Mouse (Mus musculus) stomach, embryonic 16.5 days (tissue): ENCODE results near the gene Olfr205. TPM values are rescaled to one million over a fixed set of nuclear protein-coding genes. Genes with fewer than 3 reads are reported as not detected.
"Not testable (repeated sequence)": the region's sequence is repeated elsewhere in the genome, so short reads cannot be mapped to it uniquely, and the experiment has no call there.

ENCODE experiments used
- ATAC-seq: fragments of 200-750 bp; cut with Nextera tagmentation; 2 replicates; pipeline ENCODE4 v1.8.0; 2017; ENCODE audit warnings: moderate number of reproducible peaks, moderate TSS enrichment; ENCODE audit not compliant: insufficient read depth, low FRiP score
- H3K27ac ChIP-seq: fragments of 300-500 bp; sonication (generic); 2 replicates; pipeline ENCODE4 v1.5.1; 2014; ENCODE audit warnings: low read length
- H3K27me3 ChIP-seq: fragments of 300-500 bp; sonication (generic); 2 replicates; pipeline ENCODE4 v1.6.1; 2014; ENCODE audit warnings: low read length, control low read depth, mixed read lengths; ENCODE audit not compliant: control insufficient read depth, insufficient read depth
- H3K36me3 ChIP-seq: fragments of 300-500 bp; sonication (generic); 2 replicates; pipeline ENCODE4 v1.6.1; 2014; ENCODE audit warnings: low read length; ENCODE audit not compliant: control insufficient read depth, insufficient read depth
- H3K4me1 ChIP-seq: fragments of 300-500 bp; sonication (generic); 2 replicates; pipeline ENCODE4 v1.6.1; 2014; ENCODE audit warnings: low read length, control low read depth, mixed read lengths; ENCODE audit not compliant: control insufficient read depth, insufficient read depth
- H3K4me2 ChIP-seq: fragments of 300-500 bp; sonication (generic); 2 replicates; pipeline ENCODE4 v1.6.1; 2014; ENCODE audit warnings: low read depth, low read length, mixed read lengths
- H3K4me3 ChIP-seq: fragments of 300-500 bp; sonication (generic); replicated peaks from 2 replicates; pipeline ENCODE4 v1.5.1; 2014; ENCODE audit warnings: mild to moderate bottlenecking, low read length
- H3K9ac ChIP-seq: fragments of 300-500 bp; sonication (generic); 2 replicates; pipeline ENCODE4 v1.6.1; 2014; ENCODE audit warnings: low read length
- H3K9me3 ChIP-seq: fragments of 300-500 bp; sonication (generic); replicated peaks from 2 replicates; pipeline ENCODE4 v1.6.1; 2016; ENCODE audit warnings: low read length, control low read depth; ENCODE audit not compliant: control insufficient read depth
- whole genome bisulfite sequencing: fragments of 180-500 bp; shearing (Covaris S2); extraction: QIAGEN DNeasy Blood & Tissue Kit; methylation state at CpG from one replicate; pipeline ENCODE4 v1.1.7; 2014; 5-methylcytosine and 5-hydroxymethylcytosine counted together
- polyA plus RNA-seq: library from polyadenylated mRNA; unstranded; fragments of >200 nt; fragmentation: Nextera tagmentation; extraction: Ambion mirVana; gene quantifications from 2 replicates; pipeline ENCODE4 v1.2.1, GENCODE M21; 2015

Gene Olfr205
- not detected in 2 replicates for polyA plus RNA-seq

DNA sequence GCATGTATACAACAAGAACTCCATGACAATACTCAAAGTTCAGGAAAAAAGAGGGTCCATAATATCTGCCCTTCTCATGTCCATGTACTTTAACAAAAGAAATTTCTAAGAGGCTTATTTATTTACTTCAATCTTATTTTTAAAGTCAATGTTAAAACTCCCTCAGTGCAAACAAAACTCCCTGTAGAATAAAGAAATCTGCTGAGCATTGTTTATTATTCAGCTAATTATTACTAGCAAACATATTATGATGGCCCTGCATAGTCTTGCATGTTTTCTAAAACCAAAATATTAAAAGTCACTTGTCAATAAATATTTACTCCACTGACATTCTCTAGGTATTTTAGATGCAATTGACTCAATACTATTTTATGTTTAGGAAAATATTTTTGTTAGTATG lies at the start of gene Olfr205:
Olfr205 (minus strand) TSS at position 101 of the 400 bp plus-strand sequence.
- Histone ChIP-seq H3K9me3 (no peaks in the 10 kb centered on the region), H3K4me1 (no peaks in the 10 kb centered on the region), H3K36me3 (no peaks in the 10 kb centered on the region), H3K4me3 (no peak within 1 kb of the TSS), H3K4me2 (no peak within 1 kb of the TSS), H3K27ac (no peak within 1 kb of the TSS), H3K27me3 (no peaks in the 10 kb centered on the region), H3K9ac (no peak within 1 kb of the TSS)
- no peak for ATAC-seq

DNA sequence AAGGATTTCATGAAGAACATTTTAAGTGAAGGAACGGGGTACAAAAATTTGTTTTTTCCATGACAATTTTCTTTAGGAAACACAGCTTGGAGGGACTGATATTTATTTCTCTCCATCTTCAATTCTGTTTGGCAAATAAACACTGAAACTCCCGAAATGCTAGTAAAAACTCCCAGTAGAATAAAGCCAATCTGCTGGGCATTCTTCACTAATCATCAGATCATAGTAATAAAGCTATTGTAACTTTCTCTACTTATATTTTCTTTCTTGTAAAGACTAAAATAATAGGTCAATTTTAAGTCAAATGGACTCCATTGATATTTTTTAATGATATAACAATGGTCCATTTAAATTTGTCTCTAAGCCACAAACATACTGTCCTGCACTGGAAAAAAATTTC lies 33.0 kb upstream of the Olfr205 start, which contains the start of gene Olfr209:
Olfr209 (minus strand) TSS at position 101 of the 400 bp plus-strand sequence.
- no peak within 1 kb of the TSS for H3K4me2 ChIP-seq
- no peaks in the 10 kb centered on the region for H3K4me1 ChIP-seq
- H3K9me3 ChIP-seq = no peaks in the 10 kb centered on the region
- H3K27ac ChIP-seq = no peak within 1 kb of the TSS
- WGBS = 73% methylated on average over 2 of the region's 2 CpGs
- H3K4me3 ChIP-seq = no peak within 1 kb of the TSS
- no peaks in the 10 kb centered on the region for H3K36me3 ChIP-seq
- no peak within 1 kb of the TSS for H3K9ac ChIP-seq
- no peaks in the 10 kb centered on the region for H3K27me3 ChIP-seq
- no peak for ATAC-seq

DNA sequence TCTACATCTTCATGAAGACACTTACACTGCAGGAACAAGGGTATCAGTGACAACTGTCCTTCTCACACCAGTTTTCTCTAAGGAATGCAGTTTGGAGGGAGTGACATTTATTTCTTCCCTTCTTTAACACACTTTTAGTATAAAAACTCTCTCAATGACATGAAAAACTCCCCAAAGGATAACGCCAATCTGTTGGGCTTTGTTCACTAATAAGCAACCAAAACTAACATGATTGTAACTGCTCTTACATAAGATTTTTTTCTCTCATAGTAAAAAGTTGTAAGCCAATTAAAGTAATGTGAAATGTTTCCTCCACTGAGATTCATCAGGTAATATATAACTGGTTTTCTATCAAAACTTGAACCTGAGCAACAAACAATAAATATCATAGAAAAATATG lies 18.2 kb upstream of the Olfr205 start, which contains the start of gene Olfr206:
Olfr206 (minus strand) TSS at position 101 of the 400 bp plus-strand sequence.
- Histone ChIP-seq H3K9me3 (no peaks in the 10 kb centered on the region), H3K4me1 (no peaks in the 10 kb centered on the region), H3K4me3 (no peak within 1 kb of the TSS), H3K9ac (no peak within 1 kb of the TSS), H3K27ac (no peak within 1 kb of the TSS), H3K4me2 (no peak within 1 kb of the TSS), H3K36me3 (no peaks in the 10 kb centered on the region), H3K27me3 (no peaks in the 10 kb centered on the region)
- WGBS = 80% methylated on average over 1 of the region's 1 CpGs
- ATAC-seq = no peak

DNA sequence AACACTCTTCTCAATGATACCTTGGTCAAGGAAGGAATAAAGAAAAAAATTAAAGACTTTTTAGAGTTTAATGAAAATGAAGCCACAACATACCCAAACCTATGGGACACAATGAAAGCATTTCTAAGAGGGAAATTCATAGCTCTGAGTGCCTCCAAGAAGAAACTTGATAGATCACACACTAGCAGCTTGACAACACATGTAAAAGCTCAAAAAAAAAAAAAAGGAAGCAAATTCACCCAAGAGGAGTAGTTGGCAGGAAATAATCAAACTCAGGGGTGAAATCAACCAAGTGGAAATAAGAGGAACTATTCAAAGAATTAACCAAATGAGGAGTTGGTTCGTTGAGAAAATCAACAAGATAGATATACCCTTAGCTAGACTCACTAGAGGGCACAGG lies 7.7 kb downstream of the Olfr205 start:
- ATAC-seq = not testable (repeated sequence)
- WGBS = 48% methylated on average over 1 of the region's 1 CpGs

DNA sequence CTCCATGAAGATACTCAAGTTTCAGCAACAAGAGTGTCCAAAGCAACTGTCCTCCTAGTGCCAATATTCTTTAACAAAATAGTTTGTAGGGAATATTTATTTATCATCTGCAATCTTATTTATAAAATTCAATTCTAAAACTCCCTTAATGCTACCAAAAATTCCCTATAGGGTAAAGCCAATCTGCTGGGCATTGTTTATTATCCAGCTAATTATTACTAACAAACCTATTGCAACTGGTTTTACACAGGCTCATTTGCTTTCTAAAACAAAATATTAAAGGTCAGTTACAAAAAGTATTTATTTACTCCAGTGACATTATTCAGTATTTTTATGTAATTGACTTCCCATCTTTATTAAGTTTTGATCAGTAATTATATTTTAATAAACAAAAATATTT lies 12.8 kb downstream of the Olfr205 start, which contains the start of gene Olfr204:
Olfr204 (minus strand) TSS at position 101 of the 400 bp plus-strand sequence.
- ATAC-seq = no peak
- H3K27ac ChIP-seq = no peak within 1 kb of the TSS

More for the DNA sequence above, 7.7 kb downstream of the Olfr205 start:
- not testable (repeated sequence) for H3K9me3 ChIP-seq, H3K4me2 ChIP-seq, H3K9ac ChIP-seq, H3K36me3 ChIP-seq, H3K4me1 ChIP-seq, H3K4me3 ChIP-seq, H3K27ac ChIP-seq, H3K27me3 ChIP-seq

DNA sequence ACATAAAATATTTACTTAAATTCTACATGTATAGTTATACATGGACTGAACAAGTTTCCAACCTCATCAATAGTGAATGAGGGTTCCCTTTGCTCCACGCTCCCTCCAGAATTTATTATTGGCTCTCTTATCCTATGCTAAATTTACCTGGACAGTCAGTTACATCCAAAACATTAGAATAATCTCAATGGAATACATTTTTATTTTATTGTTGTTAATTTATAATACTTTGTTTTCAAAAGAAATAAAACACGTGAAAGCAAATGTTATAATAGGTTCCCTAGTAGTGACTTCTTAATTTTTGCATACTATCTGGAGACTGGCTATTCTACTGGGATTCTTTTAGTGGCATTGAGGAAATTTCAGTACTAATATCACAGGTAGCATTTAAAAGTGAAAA lies 32.4 kb downstream of the Olfr205 start, which contains the start of gene Olfr203:
Olfr203 (plus strand) TSS at position 301 of the 400 bp plus-strand sequence.
- no peaks in the 10 kb centered on the region for H3K36me3 ChIP-seq
- H3K4me3 ChIP-seq = no peak within 1 kb of the TSS
- H3K27me3 ChIP-seq = no peaks in the 10 kb centered on the region
- ATAC-seq = no peak
- H3K4me1 ChIP-seq = no peaks in the 10 kb centered on the region
- H3K4me2 ChIP-seq = no peak within 1 kb of the TSS
- H3K9ac ChIP-seq = no peak within 1 kb of the TSS
- H3K9me3 ChIP-seq = no peaks in the 10 kb centered on the region
- WGBS = 85% methylated on average over 2 of the region's 2 CpGs
- H3K27ac ChIP-seq = no peak within 1 kb of the TSS

More for the DNA sequence above, 12.8 kb downstream of the Olfr205 start, which contains the start of gene Olfr204:
- no peak within 1 kb of the TSS for H3K4me3 ChIP-seq
- no peaks in the 10 kb centered on the region for H3K27me3 ChIP-seq
- no peaks in the 10 kb centered on the region for H3K36me3 ChIP-seq
- no peak within 1 kb of the TSS for H3K9ac ChIP-seq
- H3K4me2 ChIP-seq = no peak within 1 kb of the TSS
- no peaks in the 10 kb centered on the region for H3K4me1 ChIP-seq
- H3K9me3 ChIP-seq = no peaks in the 10 kb centered on the region

DNA sequence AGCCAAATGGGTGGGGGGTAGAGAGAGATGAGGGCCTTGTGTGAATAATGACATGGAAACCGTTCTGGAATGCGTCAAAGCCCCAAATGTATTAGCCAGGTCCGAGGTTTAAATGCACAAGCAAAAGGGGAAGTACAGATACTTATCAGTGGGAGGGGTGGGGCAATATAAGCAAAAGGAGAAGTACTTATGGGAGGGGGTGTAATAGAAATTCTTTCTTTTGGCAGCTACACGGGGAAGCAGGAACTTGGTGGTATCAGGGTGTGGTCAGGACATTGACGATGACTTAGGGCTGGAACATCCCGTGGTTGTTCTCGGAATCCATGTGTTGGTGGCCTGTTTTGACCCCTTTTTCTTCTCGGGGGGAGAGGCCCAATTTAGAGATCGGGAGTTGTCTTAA lies 43.4 kb downstream of the Olfr205 start:
- not testable (repeated sequence) for ATAC-seq, H3K9me3 ChIP-seq

DNA sequence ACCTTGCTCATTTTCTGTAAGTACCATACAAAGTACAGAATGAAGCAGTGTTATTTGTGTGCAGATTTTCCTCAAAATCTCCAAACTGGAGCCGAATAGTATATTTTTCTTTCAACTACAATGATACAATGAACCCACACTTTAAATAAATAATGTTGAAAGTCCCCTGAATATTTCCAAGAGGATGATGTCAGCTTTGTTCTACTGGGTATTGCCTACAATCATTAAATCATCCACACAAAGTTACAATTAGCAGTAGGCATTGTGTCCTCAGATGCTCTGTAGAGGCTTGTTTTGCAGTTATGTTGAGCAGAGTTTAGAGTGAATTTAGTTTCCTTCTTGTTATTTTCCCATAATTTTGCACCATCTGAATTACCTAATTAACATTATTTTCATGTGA lies 44.2 kb downstream of the Olfr205 start, which contains the start of gene Olfr202:
Olfr202 (minus strand) TSS at position 101 of the 400 bp plus-strand sequence.
- Histone ChIP-seq H3K9ac (no peak within 1 kb of the TSS), H3K4me2 (no peak within 1 kb of the TSS), H3K36me3 (no peaks in the 10 kb centered on the region), H3K4me1 (no peaks in the 10 kb centered on the region), H3K27me3 (no peaks in the 10 kb centered on the region), H3K4me3 (no peak within 1 kb of the TSS), H3K9me3 (no peaks in the 10 kb centered on the region), H3K27ac (no peak within 1 kb of the TSS)
- WGBS = 80% methylated on average over 1 of the region's 1 CpGs
- no peak for ATAC-seq

More for the DNA sequence above, 43.4 kb downstream of the Olfr205 start:
- not testable (repeated sequence) for H3K9ac ChIP-seq, H3K4me2 ChIP-seq, H3K27me3 ChIP-seq, H3K4me3 ChIP-seq, H3K4me1 ChIP-seq, H3K27ac ChIP-seq, H3K36me3 ChIP-seq
- WGBS = 76% methylated on average over 9 of the region's 9 CpGs

DNA sequence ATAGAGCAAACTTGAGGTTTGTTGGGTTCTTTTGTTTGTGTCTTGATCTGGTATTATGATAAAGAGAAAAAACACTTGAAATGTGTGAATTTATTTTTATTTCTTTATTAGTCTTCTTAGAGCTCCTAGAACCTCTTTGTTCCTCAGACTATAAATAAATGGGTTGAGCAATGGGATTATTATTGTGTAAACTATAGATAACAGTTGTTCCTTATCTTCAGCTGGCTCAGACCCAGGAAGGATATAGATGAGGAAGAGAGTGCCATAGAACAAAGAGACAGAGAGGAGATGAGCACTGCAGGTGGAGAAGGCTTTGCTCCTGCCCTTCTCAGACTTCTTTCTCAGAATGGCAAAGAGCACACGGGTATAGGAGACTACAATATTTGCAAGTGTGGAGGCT lies 47.5 kb downstream of the Olfr205 start:
- Histone ChIP-seq H3K4me2 (no peak overlapping the region), H3K36me3 (no peaks in the 10 kb centered on the region), H3K27me3 (no peaks in the 10 kb centered on the region), H3K4me1 (no peaks in the 10 kb centered on the region), H3K9me3 (no peaks in the 10 kb centered on the region), H3K27ac (no peak overlapping the region), H3K4me3 (no peak overlapping the region), H3K9ac (no peak overlapping the region)
- 55% methylated on average over 1 of the region's 1 CpGs for WGBS
- no peak for ATAC-seq
